Mouse (Mus musculus) urinary bladder, postnatal 0 days (tissue): ENCODE data around the gene Myrip. TPM values are rescaled to one million over a fixed set of nuclear protein-coding genes. Genes with fewer than 3 reads are reported as not detected.

Experiments used
- polyA plus RNA-seq: library from polyadenylated mRNA; unstranded; fragments of >200 nt; fragmentation: Nextera tagmentation; extraction: Ambion mirVana; gene quantifications from 2 replicates; pipeline ENCODE4 v1.2.1, GENCODE M21; 2015

The Myrip gene
- 0.07 and 0.11 TPM in 2 replicates for polyA plus RNA-seq

DNA sequence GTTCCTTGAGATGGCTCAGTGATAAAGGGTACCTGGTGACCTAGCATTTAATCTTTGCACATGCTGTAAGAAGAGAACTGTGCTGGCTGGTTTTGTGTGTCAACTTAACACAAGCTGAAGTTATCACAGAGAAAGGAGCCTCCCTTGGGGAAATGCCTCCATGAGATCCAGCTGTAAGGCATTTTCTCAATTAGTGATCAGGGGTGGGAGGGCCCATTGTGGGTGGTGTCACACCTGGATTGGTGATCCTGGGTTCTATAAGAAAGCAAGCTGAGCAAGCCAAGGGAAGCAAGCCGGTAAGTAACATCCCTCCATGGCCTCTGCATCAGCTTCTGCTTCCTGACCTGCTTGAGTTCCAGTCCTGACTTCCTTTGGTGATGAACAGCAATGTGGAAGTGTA is at the start of gene Myrip:
Gene Myrip (plus strand): TSS at position 301 of the 400 bp plus-strand sequence.

DNA sequence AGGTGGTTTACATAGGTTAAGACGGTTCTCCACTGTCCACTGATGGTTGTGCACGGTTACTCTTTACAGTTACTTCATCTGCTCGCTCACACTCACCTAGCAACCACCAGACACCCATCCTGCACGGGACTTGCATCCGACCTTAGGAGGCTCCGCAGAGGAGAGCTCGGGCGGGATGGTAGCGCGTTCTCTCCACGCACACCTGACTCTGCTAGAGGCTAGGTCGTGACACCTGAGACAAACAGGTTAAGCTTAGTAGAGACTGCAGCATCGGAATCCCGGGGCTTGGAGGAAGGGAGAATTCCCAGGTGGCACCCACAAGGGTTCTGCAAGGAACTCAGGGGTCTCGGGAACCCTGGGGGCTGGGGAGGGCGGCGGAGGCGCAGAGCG is 190.7 kb downstream of the Myrip start, which contains the start of gene Eif1b:
Gene Eif1b (plus strand): TSS at position 223 of the 390 bp plus-strand sequence.

Other genes starting within 250 kb of the Myrip start
- gene Cx3cr1, start 231.6 kb upstream of the Myrip start, polyA plus RNA-seq: 4.8 and 7.2 TPM in 2 replicates
- gene Ccr8, start 209.4 kb upstream of the Myrip start, polyA plus RNA-seq: 0.14 and 0.50 TPM in 2 replicates
- gene Slc25a38, start 191.1 kb upstream of the Myrip start, polyA plus RNA-seq: 13.6 and 14.7 TPM in 2 replicates
- 892 and 1,023 TPM in 2 replicates for gene Rpsa, start 173.8 kb upstream of the Myrip start, polyA plus RNA-seq
- gene Mobp, start 151.8 kb upstream of the Myrip start, polyA plus RNA-seq: 1.0 and 1.2 TPM in 2 replicates
- gene Eif1b, start 190.7 kb downstream of the Myrip start, polyA plus RNA-seq: 83.6 and 94.6 TPM in 2 replicates
- 3.3 and 4.3 TPM in 2 replicates for gene Entpd3, start 238.3 kb downstream of the Myrip start, polyA plus RNA-seq